Mouse (Mus musculus): Measurements from ENCODE around the gene Tbc1d19. TPM values are rescaled to one million over a fixed set of nuclear protein-coding genes. Genes with fewer than 3 reads are reported as not detected.

The Tbc1d19 gene
- total RNA-seq (2021): 10 to 100 TPM; 40.6 to 43.5 TPM

GRCm38 (mm10) chr5:53809115-53809991 is at the start of gene Tbc1d19:
Tbc1d19 (plus strand) TSS chr5:53809606.
- intact Hi-C loops (cut with DNase I): no loop called here

GRCm38 (mm10) chr5:53759912-53760311 is 49.5 kb upstream of the Tbc1d19 start:
- no peak for DNase-seq (ENCODE audit: low spot score in 2 of 2)
- intact Hi-C loops (cut with DNase I): no loop called here

More at GRCm38 (mm10) chr5:53809115-53809991, at the start of gene Tbc1d19:
- peak; percentile 88 for DNase-seq (ENCODE audit: low spot score in 2 of 2)

- DNase-seq (ENCODE audit: low spot score in 2 of 2): peak; percentile 13 to 33
- intact Hi-C loops (cut with DNase I): no loop called here
These were observed 48.5 kb upstream of the Tbc1d19 start for GRCm38 (mm10) chr5:53760914-53761313.

- no peak for DNase-seq (ENCODE audit: low spot score in 2 of 2)
- intact Hi-C loops (cut with DNase I): no loop called here
These were observed 48.1 kb upstream of the Tbc1d19 start for GRCm38 (mm10) chr5:53761346-53761745.

GRCm38 (mm10) chr5:53784818-53785520 is 24.4 kb upstream of the Tbc1d19 start:
- intact Hi-C loops (cut with DNase I): no loop called here

GRCm38 (mm10) chr5:53801379-53801778 is 8.0 kb upstream of the Tbc1d19 start:
- intact Hi-C loops (cut with DNase I): no loop called here
- DNase-seq (ENCODE audit: low spot score in 2 of 2): no peak

More at GRCm38 (mm10) chr5:53784818-53785520, 24.4 kb upstream of the Tbc1d19 start:
- DNase-seq (ENCODE audit: low spot score in 2 of 2): peak; percentile 6

GRCm38 (mm10) chr5:53819711-53820110 is 10.3 kb downstream of the Tbc1d19 start:
- intact Hi-C loops (cut with DNase I): no loop called here
- DNase-seq (ENCODE audit: low spot score in 2 of 2): no peak

GRCm38 (mm10) chr5:53825886-53826285 is 16.5 kb downstream of the Tbc1d19 start:
- intact Hi-C loops (cut with DNase I): no loop called here
- DNase-seq (ENCODE audit: low spot score in 2 of 2): no peak

- intact Hi-C loops (cut with DNase I): no loop called here
- no peak for DNase-seq (ENCODE audit: low spot score in 2 of 2)
These were observed 25.1 kb downstream of the Tbc1d19 start for GRCm38 (mm10) chr5:53834489-53834888.

GRCm38 (mm10) chr5:53841256-53841655 is 31.9 kb downstream of the Tbc1d19 start:
- intact Hi-C loops (cut with DNase I): no loop called here
- DNase-seq (ENCODE audit: low spot score in 2 of 2): no peak

GRCm38 (mm10) chr5:53848294-53848942 is 39.0 kb downstream of the Tbc1d19 start:
- DNase-seq (ENCODE audit: low spot score in 2 of 2): no peak
- intact Hi-C loops (cut with DNase I): no loop called here

GRCm38 (mm10) chr5:53852574-53852973 is 43.2 kb downstream of the Tbc1d19 start:
- intact Hi-C loops (cut with DNase I): no loop called here
- DNase-seq (ENCODE audit: low spot score in 2 of 2): no peak

GRCm38 (mm10) chr5:53854561-53854960 is 45.2 kb downstream of the Tbc1d19 start:
- no peak for DNase-seq (ENCODE audit: low spot score in 2 of 2)
- intact Hi-C loops (cut with DNase I): no loop called here

GRCm38 (mm10) chr5:53856011-53856410 is 46.6 kb downstream of the Tbc1d19 start:
- peak in 1 of 2 experiments; percentile 42 for DNase-seq (ENCODE audit: low spot score in 2 of 2)
- intact Hi-C loops (cut with DNase I): no loop called here

- no peak for DNase-seq (ENCODE audit: low spot score in 2 of 2)
- intact Hi-C loops (cut with DNase I): no loop called here
These were observed 55.7 kb downstream of the Tbc1d19 start for GRCm38 (mm10) chr5:53865146-53865545.

- no peak for DNase-seq (ENCODE audit: low spot score in 2 of 2)
- intact Hi-C loops (cut with DNase I): no loop called here
These were observed 56.6 kb downstream of the Tbc1d19 start for GRCm38 (mm10) chr5:53865991-53866390.

GRCm38 (mm10) chr5:53871665-53872312 is 62.4 kb downstream of the Tbc1d19 start:
- DNase-seq (ENCODE audit: low spot score in 2 of 2): peak; percentile 71 to 74
- intact Hi-C loops (cut with DNase I): loop anchor here (1.0 to 5.0 kb wide), 2 partner anchors 126 to 242 kb away; partner anchors contain the start of gene Stim2

GRCm38 (mm10) chr5:53874966-53875365 is 65.6 kb downstream of the Tbc1d19 start:
- intact Hi-C loops (cut with DNase I): loop anchor here (5.0 kb wide), 1 partner anchor 122 kb away; the partner anchor contains the start of gene Stim2
- no peak for DNase-seq (ENCODE audit: low spot score in 2 of 2)

GRCm38 (mm10) chr5:53880724-53881123 is 71.3 kb downstream of the Tbc1d19 start:
- DNase-seq (ENCODE audit: low spot score in 2 of 2): no peak
- intact Hi-C loops (cut with DNase I): no loop called here
